Mouse (Mus musculus): ENCODE data around the gene Cd274. TPM values are rescaled to one million over a fixed set of nuclear protein-coding genes. Genes with fewer than 3 reads are reported as not detected.

The Cd274 gene
- total RNA-seq, 2 experiments from 2014 or later: 1.00 to 1.2 TPM

GRCm38 (mm10) chr19:29370112-29370511, 2.9 kb downstream of the Cd274 start:
- Histone ChIP-seq H3K4me3 (no peak overlapping the region), H3K27ac (no peak overlapping the region)
- no peak for TF ChIP-seq CTCF (conservative IDR thresholded peaks at IDR 0.05)
- no peak for DNase-seq (ENCODE audit: low spot score in 2 of 2)

GRCm38 (mm10) chr19:29370545-29371283, 3.5 kb downstream of the Cd274 start:
- TF ChIP-seq CTCF (conservative IDR thresholded peaks at IDR 0.05): peak; percentile 35
- no peak for DNase-seq (ENCODE audit: low spot score in 2 of 2)
- Histone ChIP-seq H3K27ac (no peak overlapping the region), H3K4me3 (no peak overlapping the region)

DNA sequence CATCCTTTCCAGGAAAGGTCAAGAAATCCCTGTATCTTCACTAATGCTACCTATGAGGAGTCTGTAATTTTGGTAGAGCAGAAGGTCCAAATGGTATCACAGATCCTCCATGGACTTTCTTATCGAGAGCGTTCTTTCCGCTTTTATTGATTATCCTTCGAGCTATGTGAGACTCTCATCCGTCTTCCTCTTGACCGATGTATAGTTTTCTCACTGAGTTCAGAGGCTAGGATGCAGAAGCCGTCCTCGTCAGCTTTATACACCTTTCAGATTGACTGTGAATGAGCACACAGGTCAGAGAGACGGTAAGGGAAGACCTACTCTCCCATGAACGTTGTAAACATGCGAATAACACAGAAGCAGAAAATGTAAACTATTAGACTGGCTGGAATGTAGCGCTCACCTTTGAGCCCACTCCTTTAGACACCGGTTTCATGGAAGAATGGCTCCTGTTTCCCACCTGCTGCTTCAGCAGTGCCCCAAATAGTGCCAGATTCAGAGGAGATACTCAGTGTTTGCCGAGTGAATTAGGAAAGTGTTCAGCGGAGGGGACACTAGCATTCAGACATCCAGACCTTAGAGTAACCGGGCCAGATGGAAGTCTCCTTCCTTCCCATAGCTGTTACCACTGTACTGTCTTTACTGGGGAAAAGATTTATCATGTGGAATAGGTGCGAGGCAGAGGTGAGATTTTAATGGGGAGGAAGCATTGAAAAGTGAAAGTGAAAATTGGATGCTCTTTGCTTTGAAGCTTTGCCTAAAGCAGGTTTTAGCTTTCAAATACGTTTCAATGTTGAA, 4.2 kb downstream of the Cd274 start:
- no peak for TF ChIP-seq CTCF (conservative IDR thresholded peaks at IDR 0.05)
- DNase-seq (ENCODE audit: low spot score in 2 of 2): no peak
- peak overlapping the region; percentile 58 for H3K27ac ChIP-seq
- peak overlapping the region; percentile 44 for H3K4me3 ChIP-seq

GRCm38 (mm10) chr19:29372138-29372537, 4.9 kb downstream of the Cd274 start:
- no peak for TF ChIP-seq CTCF (conservative IDR thresholded peaks at IDR 0.05)
- Histone ChIP-seq H3K27ac (peak overlapping the region; percentile 58), H3K4me3 (peak overlapping the region; percentile 44)
- peak; percentile 35 to 64 for DNase-seq (ENCODE audit: low spot score in 2 of 2)

- DNase-seq (ENCODE audit: low spot score in 2 of 2): no peak
- Histone ChIP-seq H3K4me3 (no peak overlapping the region), H3K27ac (peak overlapping the region; percentile 58)
- TF ChIP-seq CTCF (conservative IDR thresholded peaks at IDR 0.05): no peak
These were observed 5.4 kb downstream of the Cd274 start for GRCm38 (mm10) chr19:29372621-29373020.

- no peak for TF ChIP-seq CTCF (conservative IDR thresholded peaks at IDR 0.05)
- H3K27ac ChIP-seq: no peak overlapping the region
- peak overlapping the region; percentile 30; the same call in 1 of the 2 replicates for H3K4me3 ChIP-seq
- DNase-seq (ENCODE audit: low spot score in 2 of 2): no peak
These were observed 6.2 kb downstream of the Cd274 start for GRCm38 (mm10) chr19:29373438-29373837.

DNA sequence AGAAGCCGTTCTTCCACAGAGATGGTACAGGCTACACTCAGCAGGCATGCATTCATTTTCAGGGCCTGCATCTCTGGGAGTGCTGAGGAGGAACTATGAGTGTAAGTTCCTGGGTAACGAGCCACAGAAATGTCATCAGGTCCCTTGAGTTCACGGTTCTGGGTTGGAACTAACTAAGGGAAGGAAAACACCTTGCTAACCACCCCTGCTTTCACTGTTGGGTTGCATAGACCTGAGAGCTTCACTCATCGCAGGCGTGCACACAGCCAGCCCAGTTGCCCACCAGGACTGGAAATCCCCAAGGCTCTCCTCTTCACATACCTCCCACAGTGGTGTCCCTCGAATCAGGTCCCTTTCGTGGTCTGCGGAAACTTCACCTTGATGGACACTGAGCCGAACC, 7.7 kb downstream of the Cd274 start:
- Histone ChIP-seq H3K4me3 (no peak overlapping the region), H3K27ac (no peak overlapping the region)
- no peak for TF ChIP-seq CTCF (conservative IDR thresholded peaks at IDR 0.05)
- no peak for DNase-seq (ENCODE audit: low spot score in 2 of 2)

DNA sequence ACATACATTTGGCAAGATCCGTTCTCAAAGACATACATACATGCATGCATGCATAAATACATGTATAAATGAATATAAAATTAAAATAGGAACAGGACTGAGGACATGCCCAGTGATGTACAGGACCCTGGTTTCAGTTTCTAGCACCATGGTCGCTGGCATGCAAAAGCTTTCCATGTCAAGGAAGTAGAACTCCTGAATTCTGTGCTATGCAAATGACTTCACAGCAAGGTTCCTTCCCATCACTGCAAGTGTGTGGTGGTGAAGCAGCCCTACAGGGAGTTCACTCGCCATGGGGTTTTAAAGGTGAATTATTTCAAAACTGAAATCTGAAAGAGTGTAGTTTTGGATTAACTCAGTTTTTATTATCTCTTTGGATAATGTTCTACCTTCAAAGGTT, 9.1 kb downstream of the Cd274 start:
- no peak for DNase-seq (ENCODE audit: low spot score in 2 of 2)
- TF ChIP-seq CTCF (conservative IDR thresholded peaks at IDR 0.05): no peak
- no peak overlapping the region for H3K27ac ChIP-seq
- no peak overlapping the region for H3K4me3 ChIP-seq

GRCm38 (mm10) chr19:29379839-29380603, 12.8 kb downstream of the Cd274 start:
- Histone ChIP-seq H3K4me3 (no peak overlapping the region), H3K27ac (no peak overlapping the region)
- no peak for DNase-seq (ENCODE audit: low spot score in 2 of 2)
- no peak for TF ChIP-seq CTCF (conservative IDR thresholded peaks at IDR 0.05)

- DNase-seq (ENCODE audit: low spot score in 2 of 2): no peak
- Histone ChIP-seq H3K4me3 (no peak overlapping the region), H3K27ac (no peak overlapping the region)
- TF ChIP-seq CTCF (conservative IDR thresholded peaks at IDR 0.05): no peak
These were observed 16.1 kb downstream of the Cd274 start for GRCm38 (mm10) chr19:29383368-29383767.

DNA sequence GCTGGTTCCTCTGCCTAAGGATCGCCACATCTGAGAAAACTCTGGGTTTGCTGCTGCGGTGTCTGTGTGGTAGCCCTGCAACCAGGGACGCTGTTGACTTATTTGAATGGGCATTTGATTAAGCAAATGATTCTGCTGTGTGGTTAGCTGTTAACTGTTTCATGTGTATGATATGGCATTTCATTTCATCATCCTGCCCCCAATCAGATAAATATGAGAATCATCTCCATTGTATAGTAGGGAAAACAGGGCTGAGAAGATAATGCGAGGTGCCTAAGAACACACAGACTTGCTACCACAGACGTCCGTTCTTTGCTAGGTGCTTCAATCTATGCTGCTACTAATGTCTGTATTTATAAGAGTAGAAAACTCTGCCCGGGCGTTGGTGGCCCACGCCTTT, 17.2 kb downstream of the Cd274 start:
- no peak overlapping the region for H3K4me3 ChIP-seq
- DNase-seq (ENCODE audit: low spot score in 2 of 2): no peak
- TF ChIP-seq CTCF (conservative IDR thresholded peaks at IDR 0.05): no peak
- H3K27ac ChIP-seq: no peak overlapping the region

DNA sequence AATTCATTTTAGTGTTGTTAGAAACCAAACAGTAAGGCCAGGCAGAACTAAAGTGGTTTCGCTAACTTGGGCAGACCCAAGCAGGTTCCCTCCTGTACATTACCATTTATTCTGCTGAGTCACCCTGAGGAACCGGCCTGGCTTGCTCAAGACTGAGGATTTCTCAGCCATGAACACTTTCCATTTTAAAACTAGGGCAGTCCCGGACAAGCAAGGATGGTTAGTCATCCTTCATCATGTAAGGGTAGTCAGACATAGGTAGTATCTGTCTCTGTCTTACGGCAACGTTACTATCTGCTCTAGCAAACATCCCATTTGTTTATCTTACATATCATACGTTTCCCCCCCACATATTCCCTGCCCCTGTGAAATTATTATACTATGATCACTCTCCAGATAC, 17.7 kb downstream of the Cd274 start:
- no peak for TF ChIP-seq CTCF (conservative IDR thresholded peaks at IDR 0.05)
- Histone ChIP-seq H3K27ac (no peak overlapping the region), H3K4me3 (no peak overlapping the region)
- no peak for DNase-seq (ENCODE audit: low spot score in 2 of 2)

DNA sequence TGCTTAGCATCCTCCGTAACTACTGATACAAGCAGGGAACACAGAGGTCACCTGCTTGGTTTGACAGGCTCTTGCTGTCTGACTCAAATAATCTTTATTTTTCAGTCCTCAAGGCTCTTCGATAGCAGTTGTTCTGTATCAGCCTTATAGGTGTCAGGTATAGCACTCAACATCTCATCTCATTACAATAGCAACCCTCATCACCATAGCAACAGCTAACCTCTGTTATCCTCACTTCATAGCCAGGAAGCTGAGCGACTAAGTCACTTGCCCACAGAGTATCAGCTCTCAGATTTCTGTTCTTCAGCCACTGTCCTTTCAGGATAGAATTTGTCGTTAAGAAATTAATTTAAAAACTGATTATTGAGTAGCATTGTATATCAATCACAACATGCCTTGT, 18.6 kb downstream of the Cd274 start:
- no peak for DNase-seq (ENCODE audit: low spot score in 2 of 2)
- H3K27ac ChIP-seq: no peak overlapping the region
- no peak for TF ChIP-seq CTCF (conservative IDR thresholded peaks at IDR 0.05)
- no peak overlapping the region for H3K4me3 ChIP-seq
